Mouse (Mus musculus) granulocyte monocyte progenitor cell, adult 5-6 weeks (primary cell): ENCODE measurements at regions not wholly inside any gene's neighbourhood (a gene's known extent, or its start where the extent isn't known, plus 50 kb on each side); places are given as distances from the start of the nearest gene placed in this dataset.
A peak's percentile ranks its signal among the peaks of the same experiment; 100 is the strongest.

Experiments used
- ATAC-seq: replicated peaks from 2 replicates; pipeline ENCODE4 v1.8.0; 2016; ENCODE audit warnings: mild to moderate bottlenecking, moderate TSS enrichment, inconsistent platforms; ENCODE audit not compliant: poor library complexity, severe bottlenecking

- peak; percentile 56 for ATAC-seq
These were observed 62.0 kb upstream of the Egflam start for GRCm38 (mm10) chr15:7459992-7460820.

- ATAC-seq, result no peak
These were observed 64.4 kb upstream of the Egflam start for GRCm38 (mm10) chr15:7462549-7462948.

DNA sequence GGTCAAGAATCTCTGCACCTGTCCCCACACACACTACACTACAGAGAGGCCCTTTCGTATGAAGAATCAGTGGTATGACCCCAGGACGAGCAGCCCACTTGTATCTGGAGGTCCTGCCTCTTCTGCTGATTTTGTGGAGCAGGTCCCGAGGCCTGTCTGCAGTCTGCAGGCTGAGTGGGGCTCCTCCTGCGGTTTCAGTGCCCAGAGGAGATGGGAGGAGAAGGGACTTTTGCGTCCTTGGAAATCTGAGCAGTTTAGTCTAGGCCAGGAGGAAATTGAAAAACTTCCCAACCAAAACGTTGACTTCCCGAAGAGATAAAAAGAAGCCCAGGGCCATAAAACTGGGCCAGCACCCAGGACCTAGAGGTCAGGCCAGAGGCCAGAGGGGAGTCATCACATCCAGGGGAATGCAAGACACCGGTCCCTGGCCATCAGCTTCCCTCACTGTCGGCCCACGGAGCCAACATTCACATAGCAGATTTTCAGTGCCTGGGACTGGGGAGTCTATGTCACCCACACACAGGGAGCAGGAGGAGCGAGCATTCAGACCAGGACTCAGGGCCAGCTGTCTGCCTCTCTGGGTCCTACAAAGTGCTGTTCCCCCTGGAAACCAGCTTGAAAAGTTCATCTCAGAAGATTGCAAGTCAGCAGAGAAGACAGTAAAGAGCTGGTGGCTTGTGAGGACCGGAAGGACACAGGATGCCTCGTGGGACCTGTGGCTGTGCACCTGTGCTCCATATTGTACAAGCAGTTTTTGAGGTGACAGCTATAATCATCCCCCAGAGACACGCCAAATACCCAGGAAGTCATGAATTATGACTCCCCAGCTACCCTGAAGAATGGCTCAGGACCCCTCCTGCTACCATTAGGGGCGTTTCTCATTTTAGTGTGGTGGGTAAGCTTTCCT is 65.5 kb upstream of the Egflam start:
- ATAC-seq, result no peak

- ATAC-seq, result no peak
These were observed 82.0 kb upstream of the Egflam start for GRCm38 (mm10) chr15:7480211-7480610.

DNA sequence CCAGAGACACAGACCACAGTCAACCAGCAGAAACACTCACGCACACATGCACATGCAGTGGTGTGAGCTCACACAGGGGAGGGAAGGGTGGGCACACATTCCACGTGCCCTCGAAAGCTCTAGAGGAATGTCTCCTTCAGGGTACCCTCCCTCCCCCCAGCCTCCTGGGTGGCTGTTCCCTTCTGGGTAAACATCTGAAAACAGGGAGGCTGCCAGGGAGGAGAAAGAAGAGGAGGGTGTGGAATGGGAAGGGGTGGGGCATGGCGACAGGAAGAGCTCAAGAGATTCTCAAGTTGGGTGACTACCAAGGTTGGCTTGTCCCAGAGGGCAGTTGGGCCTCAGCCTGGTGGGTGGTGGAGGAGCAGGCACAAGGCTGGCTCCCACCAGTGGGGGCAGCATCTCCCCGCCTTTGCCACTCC is 82.6 kb upstream of the Egflam start:
- no peak for ATAC-seq

- ATAC-seq, result no peak
These were observed 85.5 kb upstream of the Egflam start for GRCm38 (mm10) chr15:7483686-7484085.

GRCm38 (mm10) chr15:7491091-7491490 is 92.9 kb upstream of the Egflam start:
- no peak for ATAC-seq

DNA sequence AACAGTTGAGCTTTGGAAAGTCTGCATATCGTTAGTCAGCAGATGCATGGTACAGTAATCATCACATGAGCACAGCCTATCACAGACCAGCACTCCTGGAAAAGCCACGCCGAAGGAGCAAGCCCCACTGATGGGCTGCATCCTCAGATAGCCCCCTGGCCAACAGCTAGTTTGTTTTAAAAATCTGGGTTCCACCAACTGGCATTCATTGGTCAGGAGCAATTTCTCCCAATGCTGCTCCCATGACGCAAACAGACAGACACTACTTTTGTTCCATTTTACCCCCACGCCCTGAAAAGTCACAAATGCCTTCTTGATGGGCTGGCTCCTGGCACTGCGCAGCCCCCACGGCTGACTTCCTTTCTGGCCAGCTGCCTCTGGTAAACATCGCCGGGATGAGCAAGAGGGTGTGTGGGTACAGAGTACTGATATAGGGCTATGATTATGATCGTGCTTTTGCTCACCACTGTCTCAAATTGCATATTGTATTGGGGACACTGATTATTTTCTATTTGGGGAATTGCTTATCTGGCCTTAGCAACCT is 95.0 kb upstream of the Egflam start:
- no peak for ATAC-seq

DNA sequence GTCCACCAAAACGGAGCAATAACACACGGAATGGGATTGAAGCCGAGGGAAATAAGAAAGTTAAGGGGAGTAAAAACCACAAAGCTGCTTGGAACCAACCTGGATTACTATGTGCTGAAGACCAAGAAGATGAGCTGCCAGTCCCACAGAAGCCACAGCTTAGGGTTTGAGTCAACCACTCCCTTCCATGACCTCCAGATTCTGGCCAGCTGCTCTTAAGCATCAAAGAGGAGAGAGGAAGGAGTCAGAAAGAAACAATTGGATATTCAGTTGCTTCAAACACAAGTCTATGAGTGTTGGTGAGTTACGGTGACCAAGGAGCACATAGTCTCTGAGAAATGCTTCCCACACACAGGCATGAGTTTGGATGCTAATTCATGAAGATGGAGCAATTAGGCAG is 99.7 kb upstream of the Egflam start:
- no peak for ATAC-seq

- ATAC-seq, result no peak
These were observed 110.3 kb upstream of the Egflam start for GRCm38 (mm10) chr15:7508535-7508934.

DNA sequence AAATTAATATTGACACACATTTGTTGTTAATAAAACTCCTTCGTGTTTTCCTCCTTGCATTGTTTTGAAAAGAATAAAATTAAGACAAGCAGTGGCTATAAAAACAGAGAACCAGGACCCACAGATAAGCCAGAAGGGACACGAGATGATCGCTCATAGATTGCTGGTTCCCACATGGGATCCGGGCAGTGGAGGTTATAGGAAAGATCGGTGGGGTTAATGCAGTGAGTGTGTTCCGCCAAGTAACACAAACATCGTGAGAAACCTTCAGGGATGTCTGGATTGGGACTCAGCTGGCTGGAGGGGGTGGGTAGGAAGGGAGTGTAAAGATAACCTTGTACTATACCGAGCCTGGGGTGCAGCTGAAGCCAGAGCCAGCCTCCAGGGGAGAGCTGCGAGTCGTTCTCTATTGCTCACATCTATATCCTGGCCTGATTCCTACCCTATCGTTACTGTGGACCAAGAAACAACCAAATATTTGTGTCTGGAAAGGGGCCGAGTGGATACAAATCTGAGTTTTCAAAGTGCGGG is 116.6 kb upstream of the Egflam start:
- no peak for ATAC-seq

GRCm38 (mm10) chr15:7521611-7522010 is 123.4 kb upstream of the Egflam start:
- no peak for ATAC-seq

DNA sequence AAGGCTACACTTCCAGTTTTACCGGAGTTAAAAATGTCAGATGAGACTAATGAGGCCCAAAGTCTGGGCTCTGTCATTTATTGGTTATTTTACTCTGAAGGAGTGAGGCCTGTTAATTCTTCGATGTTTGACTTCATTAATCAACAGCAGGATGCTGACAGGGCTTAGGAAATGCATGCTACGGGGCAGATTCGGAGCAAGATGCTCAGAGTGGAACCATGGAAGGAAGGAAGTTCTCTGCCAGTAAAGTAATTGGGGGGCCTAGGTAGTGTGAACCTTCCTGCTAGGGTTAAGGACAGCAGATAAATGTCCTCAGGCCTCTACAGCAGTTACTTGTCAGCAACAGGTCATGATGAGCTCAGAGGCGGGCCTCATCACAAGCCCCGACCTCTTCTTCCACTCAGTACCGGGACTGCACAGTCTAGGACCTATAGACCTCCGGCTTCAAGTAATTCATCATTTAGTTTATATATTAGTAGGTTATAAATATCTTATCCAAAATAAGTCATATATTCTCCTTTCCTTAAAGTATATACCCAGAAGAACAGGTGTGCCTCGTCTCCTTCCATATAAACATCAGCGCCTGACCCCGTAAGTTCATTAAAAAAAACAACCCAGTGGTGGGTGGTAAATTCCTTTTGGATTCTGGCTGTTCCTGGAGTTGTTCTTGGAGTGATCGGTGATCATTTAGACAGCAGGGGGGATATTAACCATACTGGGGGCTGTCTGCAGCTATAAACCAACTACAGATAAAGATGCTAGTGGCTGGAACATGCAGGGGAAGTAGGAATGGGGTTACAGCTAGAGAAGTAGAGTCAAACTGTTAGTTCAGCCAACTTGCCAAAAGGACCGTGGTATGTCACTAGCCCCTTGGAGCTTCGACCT is 124.9 kb upstream of the Egflam start:
- ATAC-seq, result no peak

DNA sequence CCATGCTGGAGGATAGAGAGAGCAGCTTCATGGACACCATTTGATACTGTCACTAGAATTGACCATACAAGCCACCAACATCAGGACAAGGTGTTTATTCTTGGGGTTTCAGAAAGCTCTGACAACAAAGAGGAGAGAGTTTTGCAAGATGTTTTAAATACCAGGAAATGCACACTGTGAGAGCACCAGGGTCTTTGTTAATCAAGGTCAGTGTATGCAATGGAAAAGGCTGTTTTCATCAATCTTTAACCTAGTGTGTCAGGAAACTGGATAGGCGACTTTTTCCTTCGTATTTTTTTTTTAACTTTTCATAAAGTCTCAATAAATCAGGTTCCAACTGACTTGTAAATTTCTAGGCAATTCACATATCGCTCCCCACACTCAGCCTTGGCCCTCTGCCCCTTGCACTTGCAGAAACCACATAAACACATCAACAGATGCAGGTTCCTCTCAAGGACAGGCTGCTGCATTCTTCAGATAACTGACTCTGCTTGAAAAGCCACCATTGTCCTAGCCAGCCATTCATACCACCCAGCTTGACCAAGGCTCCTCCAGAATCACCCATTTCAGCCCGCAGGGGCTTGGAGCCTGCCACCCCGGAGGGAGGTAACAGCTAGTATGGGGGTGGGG is 132.9 kb upstream of the Egflam start:
- no peak for ATAC-seq

- ATAC-seq, result no peak
These were observed 139.7 kb upstream of the Egflam start for GRCm38 (mm10) chr15:7537858-7538257.

DNA sequence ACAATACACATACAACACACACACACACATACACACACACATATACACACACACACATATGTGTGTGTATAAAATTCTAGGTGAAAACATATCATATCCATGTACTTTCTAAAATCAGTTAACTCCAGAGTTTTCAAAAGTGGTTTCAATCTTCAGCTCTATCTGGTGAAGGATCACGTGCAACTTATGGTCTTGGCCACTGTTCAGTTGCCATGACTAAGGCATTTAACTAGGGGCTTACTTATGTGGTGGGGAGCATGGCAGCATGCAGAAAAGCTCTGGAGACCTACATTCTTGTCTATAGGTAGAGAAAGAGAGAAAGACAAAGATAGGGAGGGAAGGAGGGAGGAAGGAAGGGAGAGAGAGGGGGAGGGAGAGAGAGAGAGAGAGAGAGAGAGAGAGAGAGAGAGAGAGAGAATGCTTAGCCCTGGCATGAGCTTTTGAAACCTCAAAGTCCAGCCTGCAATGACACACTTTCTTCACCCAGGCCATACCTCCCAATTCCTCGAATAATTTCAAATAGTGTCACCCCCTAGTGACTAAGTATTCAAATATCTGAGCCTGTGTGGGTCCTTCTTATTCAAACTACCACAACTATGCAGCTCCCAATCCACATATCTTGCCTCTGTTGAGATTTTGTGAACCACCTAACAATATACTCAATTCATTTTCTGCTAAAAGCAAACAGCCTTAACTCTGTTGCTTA is 155.1 kb upstream of the Egflam start:
- no peak for ATAC-seq

DNA sequence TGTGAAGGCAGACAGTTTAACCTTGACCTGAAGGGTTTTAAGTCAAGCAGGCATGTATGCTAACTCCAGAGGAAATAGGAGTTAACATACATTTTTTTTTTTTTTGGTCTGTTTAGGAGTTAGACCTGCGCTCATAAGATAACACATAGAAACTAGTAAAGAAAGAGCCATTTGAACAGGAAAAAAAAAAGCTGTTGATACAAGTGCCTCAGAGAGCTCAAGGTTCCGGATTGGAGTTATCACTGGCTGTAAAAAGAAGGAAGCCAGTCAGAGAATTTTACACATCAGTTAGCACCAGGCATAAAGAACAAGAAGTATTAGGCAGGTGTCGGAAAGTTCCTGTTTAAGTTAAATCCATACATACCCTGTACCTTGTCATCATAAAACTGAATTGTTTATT is 156.2 kb upstream of the Egflam start:
- ATAC-seq, result no peak

GRCm38 (mm10) chr15:7563279-7563678 is 165.1 kb upstream of the Egflam start:
- ATAC-seq, result no peak

GRCm38 (mm10) chr15:7563726-7564125 is 165.5 kb upstream of the Egflam start:
- ATAC-seq, result no peak
